Mouse (Mus musculus): ENCODE measurements around the gene Oas1h. TPM values are rescaled to one million over a fixed set of nuclear protein-coding genes. Genes with fewer than 3 reads are reported as not detected.
"Not testable (repeated sequence)": the region's sequence is repeated elsewhere in the genome, so short reads cannot be mapped to it uniquely, and the experiment has no call there.

Gene Oas1h
- polyA plus RNA-seq, 1 experiment: not detected

GRCm38 (mm10) chr5:120898726-120899125 is 37.5 kb downstream of the Oas1h start:
- no peaks in the 10 kb centered on the region for H3K4me1 ChIP-seq (ENCODE audit: control insufficient read depth, insufficient read depth, low read length)
- TF ChIP-seq POLR2A (IDR thresholded peaks at IDR 0.05; ENCODE audit: low read depth, low read length) (no peak), CTCF (IDR thresholded peaks at IDR 0.05; ENCODE audit: borderline replicate concordance, insufficient read depth, low read length) (no peak)
- no peak overlapping the region for H3K4me3 ChIP-seq (ENCODE audit: insufficient read depth, low read length)
- H3K27ac ChIP-seq (ENCODE audit: insufficient read depth, low read length): no peak overlapping the region

- H3K27ac ChIP-seq (ENCODE audit: insufficient read depth, low read length): no peak overlapping the region
- H3K4me1 ChIP-seq (ENCODE audit: control insufficient read depth, insufficient read depth, low read length): no peaks in the 10 kb centered on the region
- TF ChIP-seq POLR2A (IDR thresholded peaks at IDR 0.05; ENCODE audit: low read depth, low read length) (no peak), CTCF (IDR thresholded peaks at IDR 0.05; ENCODE audit: borderline replicate concordance, insufficient read depth, low read length) (no peak)
- no peak overlapping the region for H3K4me3 ChIP-seq (ENCODE audit: insufficient read depth, low read length)
Measured at GRCm38 (mm10) chr5:120900666-120901065, 39.4 kb downstream of the Oas1h start.

GRCm38 (mm10) chr5:120902056-120902455 is 40.8 kb downstream of the Oas1h start:
- H3K27ac ChIP-seq (ENCODE audit: insufficient read depth, low read length): no peak overlapping the region
- TF ChIP-seq POLR2A (IDR thresholded peaks at IDR 0.05; ENCODE audit: low read depth, low read length): no peak
- TF ChIP-seq CTCF (IDR thresholded peaks at IDR 0.05; ENCODE audit: borderline replicate concordance, insufficient read depth, low read length): no peak
- no peaks in the 10 kb centered on the region for H3K4me1 ChIP-seq (ENCODE audit: control insufficient read depth, insufficient read depth, low read length)
- no peak overlapping the region for H3K4me3 ChIP-seq (ENCODE audit: insufficient read depth, low read length)

GRCm38 (mm10) chr5:120906791-120907733 is 45.8 kb downstream of the Oas1h start, which contains the start of gene Oas1a:
TSS of gene Oas1a (minus strand) at chr5:120907521.
- H3K27ac ChIP-seq (ENCODE audit: insufficient read depth, low read length): not testable (repeated sequence)
- 0 out of 2 replicates have a peak, but pooled peaks have one; percentile 21 for TF ChIP-seq POLR2A (IDR thresholded peaks at IDR 0.05; ENCODE audit: low read depth, low read length)

GRCm38 (mm10) chr5:120908196-120908920 is 47.1 kb downstream of the Oas1h start:
- H3K4me3 ChIP-seq (ENCODE audit: insufficient read depth, low read length): no peak overlapping the region
- H3K4me1 ChIP-seq (ENCODE audit: control insufficient read depth, insufficient read depth, low read length): no peaks in the 10 kb centered on the region
- no peak overlapping the region for H3K27ac ChIP-seq (ENCODE audit: insufficient read depth, low read length)
- no peak for TF ChIP-seq CTCF (IDR thresholded peaks at IDR 0.05; ENCODE audit: borderline replicate concordance, insufficient read depth, low read length)
- no peak for TF ChIP-seq POLR2A (IDR thresholded peaks at IDR 0.05; ENCODE audit: low read depth, low read length)

More at GRCm38 (mm10) chr5:120906791-120907733, 45.8 kb downstream of the Oas1h start, which contains the start of gene Oas1a:
- H3K4me1 ChIP-seq (ENCODE audit: control insufficient read depth, insufficient read depth, low read length): not testable (repeated sequence)
- H3K4me3 ChIP-seq (ENCODE audit: insufficient read depth, low read length): peak within 1 kb of the TSS; percentile 17; the same call in 1 of the 2 replicates

GRCm38 (mm10) chr5:120914204-120914603 is 53.0 kb downstream of the Oas1h start, which contains the start of gene Oas1d:
TSS of gene Oas1d (plus strand) at chr5:120914536.
- H3K4me3 ChIP-seq (ENCODE audit: insufficient read depth, low read length); H3K27ac ChIP-seq (ENCODE audit: insufficient read depth, low read length); H3K4me1 ChIP-seq (ENCODE audit: control insufficient read depth, insufficient read depth, low read length): not testable (repeated sequence)

- H3K4me1 ChIP-seq (ENCODE audit: control insufficient read depth, insufficient read depth, low read length); H3K4me3 ChIP-seq (ENCODE audit: insufficient read depth, low read length); H3K27ac ChIP-seq (ENCODE audit: insufficient read depth, low read length): not testable (repeated sequence)
Measured at GRCm38 (mm10) chr5:120919156-120919935, 58.1 kb downstream of the Oas1h start.

GRCm38 (mm10) chr5:120920296-120920695 is 59.1 kb downstream of the Oas1h start:
- H3K27ac ChIP-seq (ENCODE audit: insufficient read depth, low read length): no peak overlapping the region
- no peak for TF ChIP-seq POLR2A (IDR thresholded peaks at IDR 0.05; ENCODE audit: low read depth, low read length)
- TF ChIP-seq CTCF (IDR thresholded peaks at IDR 0.05; ENCODE audit: borderline replicate concordance, insufficient read depth, low read length): no peak
- H3K4me1 ChIP-seq (ENCODE audit: control insufficient read depth, insufficient read depth, low read length): no peaks in the 10 kb centered on the region
- H3K4me3 ChIP-seq (ENCODE audit: insufficient read depth, low read length): no peak overlapping the region

Other genes with a start within 250 kb of the Oas1h start
- gene Rita1, start 248.8 kb upstream of the Oas1h start, polyA plus RNA-seq (2011; ENCODE audit: insufficient read length, low read depth, missing spikeins): 8.5 and 8.8 TPM in 2 replicates
- 39.3 and 43.0 TPM in 2 replicates for gene Ddx54, start 248.7 kb upstream of the Oas1h start, polyA plus RNA-seq (2011; ENCODE audit: insufficient read length, low read depth, missing spikeins)
- gene Cfap73, start 227.2 kb upstream of the Oas1h start, polyA plus RNA-seq (2011; ENCODE audit: insufficient read length, low read depth, missing spikeins): not detected in 2 replicates
- gene Rasal1, start 212.6 kb upstream of the Oas1h start, polyA plus RNA-seq (2011; ENCODE audit: insufficient read length, low read depth, missing spikeins): not detected in 2 replicates
- not detected in 2 replicates for gene Dtx1, start 149.5 kb upstream of the Oas1h start, polyA plus RNA-seq (2011; ENCODE audit: insufficient read length, low read depth, missing spikeins)
- gene Oas2, start 111.6 kb upstream of the Oas1h start, polyA plus RNA-seq (2011; ENCODE audit: insufficient read length, low read depth, missing spikeins): 0.28 and 0.61 TPM in 2 replicates
- gene Oas3, start 83.8 kb upstream of the Oas1h start, polyA plus RNA-seq (2011; ENCODE audit: insufficient read length, low read depth, missing spikeins): 0.18 TPM in 1 of 2 replicates, not detected in the other
- gene Oas1e, start 65.9 kb upstream of the Oas1h start, polyA plus RNA-seq (2011; ENCODE audit: insufficient read length, low read depth, missing spikeins): not detected in 2 replicates
- 1.3 and 1.9 TPM in 2 replicates for gene Oas1c, start 48.9 kb upstream of the Oas1h start, polyA plus RNA-seq (2011; ENCODE audit: insufficient read length, low read depth, missing spikeins)
- gene Oas1f, start 14.1 kb upstream of the Oas1h start, polyA plus RNA-seq (2011; ENCODE audit: insufficient read length, low read depth, missing spikeins): not detected in 2 replicates
- 1.3 TPM in 1 of 2 replicates, not detected in the other for gene Oas1g, start 26.2 kb downstream of the Oas1h start, polyA plus RNA-seq (2011; ENCODE audit: insufficient read length, low read depth, missing spikeins)
- 4.9 and 5.8 TPM in 2 replicates for gene Oas1a, start 46.1 kb downstream of the Oas1h start, polyA plus RNA-seq (2011; ENCODE audit: insufficient read length, low read depth, missing spikeins)
- not detected in 2 replicates for gene Oas1d, start 53.1 kb downstream of the Oas1h start, polyA plus RNA-seq (2011; ENCODE audit: insufficient read length, low read depth, missing spikeins)
- gene Rph3a, start 148.7 kb downstream of the Oas1h start, polyA plus RNA-seq (2011; ENCODE audit: insufficient read length, low read depth, missing spikeins): not detected in 2 replicates

Measured in embryonic fibroblast, embryonic 13.5 days (primary cell).